In the genomic region with DNA sequence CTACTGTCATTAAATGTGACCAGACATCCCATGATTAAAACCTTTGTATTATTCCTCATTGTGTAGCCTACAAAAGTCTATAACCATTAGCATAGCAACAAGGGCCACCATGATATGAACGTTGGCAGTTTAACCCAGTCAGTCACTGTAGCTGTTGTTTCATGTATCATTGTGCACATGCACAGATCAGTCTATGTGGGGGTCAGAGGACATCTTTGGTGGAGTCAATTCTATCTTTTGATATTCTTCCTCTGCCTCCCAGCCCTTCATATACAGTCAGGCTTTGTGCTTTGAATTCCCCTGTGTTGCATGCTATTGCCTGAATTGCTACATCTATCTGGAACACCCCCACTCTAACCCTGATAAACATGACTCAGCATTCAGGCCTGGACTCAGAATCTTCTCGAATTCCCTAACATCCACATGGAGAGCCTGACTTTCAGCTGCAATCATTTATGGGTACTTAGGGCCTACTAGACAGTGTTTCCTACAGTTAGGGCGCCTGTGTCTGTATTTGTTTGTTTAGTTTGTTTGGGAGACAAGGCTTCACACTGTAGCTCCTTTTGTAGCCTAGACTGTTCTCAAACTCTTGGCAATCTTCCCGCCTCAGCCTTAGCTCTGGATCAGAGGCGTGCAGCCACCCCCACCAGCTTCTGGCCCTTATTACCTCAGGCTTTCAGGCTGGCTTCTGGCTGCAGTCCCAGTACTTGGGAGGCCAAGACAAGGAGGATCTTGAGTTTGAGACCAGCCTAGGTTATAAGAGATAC, we compare ENCODE assay signal across 7 mouse cellular contexts. TPM values are rescaled to one million over a fixed set of nuclear protein-coding genes. Genes with fewer than 3 reads are reported as not detected.
A peak's percentile ranks its signal among the peaks of the same experiment; 100 is the strongest.
DNase-seq lines count a peak whose midpoint lies in the region.

No protein-coding gene starts in this region.

- DNase-seq in layer of hippocampus, adult 11-12 months (ENCODE audit: low spot score) = peak; percentile 58
- DNase-seq in layer of hippocampus, adult 9-10 months (ENCODE audit: low spot score) = no peak
- DNase-seq in adrenal gland, adult 8-10 months = peak; percentile 47
- DNase-seq in cerebellum, postnatal 25 days = peak; percentile 62 to 69
- peak; percentile 71 for DNase-seq in layer of hippocampus, adult 9-11 months
- DNase-seq in right cerebral cortex, postnatal 10 days (ENCODE audit: low spot score in 2 of 2) = peak; percentile 80
- no peak for DNase-seq in thymus, postnatal 0 days (ENCODE audit: low spot score)

RNA-seq across cellular contexts. Expression of gene Bnipl, which starts 4.3 kb away (rescaled TPM):
- total RNA-seq in adrenal gland, adult 8-10 months (2022) = under 1 TPM in 1 of 4 experiments, not detected in 3; 0.75 TPM
- polyA plus RNA-seq in thymus, postnatal 0 days (2015; fragmentation: Nextera tagmentation; extraction: Ambion mirVana) = 0.35 and 0.40 TPM in 2 replicates

RNA-seq across cellular contexts. Expression of gene Gm128, which starts 5.2 kb away (rescaled TPM):
- under 1 TPM in 1 of 4 experiments, not detected in 3; 0.19 TPM for total RNA-seq in adrenal gland, adult 8-10 months (2022)
- polyA plus RNA-seq in thymus, postnatal 0 days (2015; fragmentation: Nextera tagmentation; extraction: Ambion mirVana) = 0.32 and 0.39 TPM in 2 replicates

RNA-seq across cellular contexts. Expression of gene Mllt11, which starts 14.7 kb away (rescaled TPM):
- total RNA-seq in adrenal gland, adult 8-10 months (2022) = 1 to 10 TPM; 6.6 to 7.1 (median 6.8) TPM
- polyA plus RNA-seq in thymus, postnatal 0 days (2015; fragmentation: Nextera tagmentation; extraction: Ambion mirVana) = 14.0 and 15.7 TPM in 2 replicates

RNA-seq across cellular contexts. Expression of gene Cdc42se1, which starts 18.1 kb away (rescaled TPM):
- total RNA-seq in adrenal gland, adult 8-10 months (2022) = 100 to 1,000 TPM in 2 of 4 experiments, 10 to 100 TPM in 2; 81.4 to 119 (median 97.4) TPM
- 167 and 178 TPM in 2 replicates for polyA plus RNA-seq in thymus, postnatal 0 days (2015; fragmentation: Nextera tagmentation; extraction: Ambion mirVana)

RNA-seq across cellular contexts. Expression of gene Gabpb2, which starts 28.9 kb away (rescaled TPM):
- total RNA-seq in adrenal gland, adult 8-10 months (2022) = 10 to 100 TPM; 21.4 to 40.8 (median 28.2) TPM
- polyA plus RNA-seq in thymus, postnatal 0 days (2015; fragmentation: Nextera tagmentation; extraction: Ambion mirVana) = 9.3 and 13.8 TPM in 2 replicates

Comparison
In these comparisons a context has a peak if more than half of its experiments do, and no peak if none do; other contexts are left out.
1. DNase-seq: peak in layer of hippocampus, adult 11-12 months (single experiment), adrenal gland, adult 8-10 months (single experiment), cerebellum, postnatal 25 days (2 of 2), layer of hippocampus, adult 9-11 months (single experiment) and right cerebral cortex, postnatal 10 days (2 of 2); none in layer of hippocampus, adult 9-10 months (single experiment) and thymus, postnatal 0 days (single experiment).